Mouse (Mus musculus) ovary, adult 18-20 months (tissue): ENCODE measurements around the gene Mrgprf.

ENCODE experiments used
- DNase-seq: peaks from one replicate; pipeline ENCODE4 v3.0.0; 2022; ENCODE audit warnings: low spot score, mixed read lengths

Gene Mrgprf

GRCm38 (mm10) chr7:145299562-145300320 is 887 bp upstream of the Mrgprf start:
- DNase-seq: no peak

- DNase-seq: no peak
These were observed 346 bp downstream of the Mrgprf start for GRCm38 (mm10) chr7:145301008-145301340.

GRCm38 (mm10) chr7:145301341-145302005 is 845 bp downstream of the Mrgprf start:
- DNase-seq: no peak

GRCm38 (mm10) chr7:145302488-145303285 is 2.1 kb downstream of the Mrgprf start:
- DNase-seq: peak; percentile 75

GRCm38 (mm10) chr7:145304153-145304552 is 3.5 kb downstream of the Mrgprf start:
- no peak for DNase-seq

GRCm38 (mm10) chr7:145307636-145308035 is 7.0 kb downstream of the Mrgprf start:
- DNase-seq: no peak

- DNase-seq: no peak
These were observed 7.5 kb downstream of the Mrgprf start for GRCm38 (mm10) chr7:145308061-145308675.

GRCm38 (mm10) chr7:145308866-145309265 is 8.2 kb downstream of the Mrgprf start:
- no peak for DNase-seq

- DNase-seq: no peak
These were observed 9.2 kb downstream of the Mrgprf start for GRCm38 (mm10) chr7:145309877-145310276.

- DNase-seq: no peak
These were observed 9.9 kb downstream of the Mrgprf start for GRCm38 (mm10) chr7:145310526-145310925.

- no peak for DNase-seq
These were observed 11.5 kb downstream of the Mrgprf start for GRCm38 (mm10) chr7:145312137-145312536.

- DNase-seq: no peak
These were observed 14.3 kb downstream of the Mrgprf start, which contains the start of gene Mrgprd for GRCm38 (mm10) chr7:145314785-145315411. Mrgprd (plus strand) TSS chr7:145314835.

GRCm38 (mm10) chr7:145317522-145317921 is 16.9 kb downstream of the Mrgprf start:
- DNase-seq: no peak

GRCm38 (mm10) chr7:145319481-145319880 is 18.9 kb downstream of the Mrgprf start:
- peak; percentile 24 for DNase-seq

GRCm38 (mm10) chr7:145323607-145324006 is 23.0 kb downstream of the Mrgprf start:
- no peak for DNase-seq

- no peak for DNase-seq
These were observed 25.1 kb downstream of the Mrgprf start for GRCm38 (mm10) chr7:145325697-145326096.

- DNase-seq: no peak
These were observed 29.4 kb downstream of the Mrgprf start for GRCm38 (mm10) chr7:145329982-145330381.

- DNase-seq: no peak
These were observed 30.0 kb downstream of the Mrgprf start for GRCm38 (mm10) chr7:145330641-145331040.

GRCm38 (mm10) chr7:145332376-145333041 is 31.9 kb downstream of the Mrgprf start:
- no peak for DNase-seq

- no peak for DNase-seq
These were observed 33.3 kb downstream of the Mrgprf start for GRCm38 (mm10) chr7:145333936-145334335.

GRCm38 (mm10) chr7:145334428-145335027 is 33.9 kb downstream of the Mrgprf start:
- no peak for DNase-seq
